Mouse (Mus musculus) liver, adult 2 months (tissue): ENCODE measurements at regions not wholly inside any gene's neighbourhood (a gene's known extent, or its start where the extent isn't known, plus 50 kb on each side); places are given as distances from the start of the nearest gene placed in this dataset.

Source experiments
- DNase-seq: peaks from one replicate; pipeline ENCODE4 v3.0.0-alpha.2; 2011; ENCODE audit warnings: low read depth, low spot score; ENCODE audit errors: extremely low read depth
- H3K27ac ChIP-seq: fragments of 200-500 bp; replicated peaks from 2 replicates; pipeline ENCODE4 v1.5.1; 2012; ENCODE audit warnings: low read depth, mild to moderate bottlenecking, control low read depth, inconsistent platforms, low read length; ENCODE audit not compliant: insufficient read depth
- H3K27me3 ChIP-seq: fragments of 200-500 bp; 2 replicates; pipeline ENCODE4 v1.6.1; 2012; ENCODE audit warnings: mild to moderate bottlenecking, moderate library complexity, low read length, inconsistent platforms; ENCODE audit not compliant: control insufficient read depth, insufficient read depth
- H3K36me3 ChIP-seq: fragments of 200-500 bp; 2 replicates; pipeline ENCODE4 v1.6.1; 2012; ENCODE audit warnings: low read length, inconsistent platforms; ENCODE audit not compliant: control insufficient read depth, insufficient read depth
- H3K4me1 ChIP-seq: fragments of 200-500 bp; 2 replicates; pipeline ENCODE4 v1.6.1; 2011; ENCODE audit warnings: low read length; ENCODE audit not compliant: control insufficient read depth, insufficient read depth
- H3K4me3 ChIP-seq: fragments of 200-500 bp; 2 replicates; pipeline ENCODE4 v1.5.1; 2011; ENCODE audit warnings: low read depth, mild to moderate bottlenecking, control low read depth, low read length, moderate library complexity; ENCODE audit not compliant: insufficient read depth
- H3K79me2 ChIP-seq: fragments of 200-500 bp; 2 replicates; pipeline ENCODE4 v1.6.1; 2012; ENCODE audit warnings: inconsistent platforms, mild to moderate bottlenecking, low read length, moderate library complexity; ENCODE audit not compliant: control insufficient read depth, insufficient read depth
- H3K9ac ChIP-seq: fragments of 200-500 bp; 2 replicates; pipeline ENCODE4 v1.6.1; 2012; ENCODE audit warnings: low read depth, mild to moderate bottlenecking, control low read depth, inconsistent platforms, low read length
- CTCF ChIP-seq: fragments of 200-500 bp; IDR thresholded peaks from 2 replicates; pipeline ENCODE4 v1.5.1; 2011; ENCODE audit warnings: low read depth, low read length, control low read depth
- POLR2A ChIP-seq: fragments of 200-500 bp; IDR thresholded peaks from 2 replicates; pipeline ENCODE4 v1.6.1; 2011; ENCODE audit warnings: low read length, control low read depth; ENCODE audit not compliant: insufficient read depth; ENCODE audit errors: extremely low read depth
- whole genome bisulfite sequencing: fragments of 180-500 bp; shearing (Covaris S2); methylation state at CpG from one replicate; pipeline ENCODE4 v1.1.7; 2018; 5-methylcytosine and 5-hydroxymethylcytosine counted together

DNA sequence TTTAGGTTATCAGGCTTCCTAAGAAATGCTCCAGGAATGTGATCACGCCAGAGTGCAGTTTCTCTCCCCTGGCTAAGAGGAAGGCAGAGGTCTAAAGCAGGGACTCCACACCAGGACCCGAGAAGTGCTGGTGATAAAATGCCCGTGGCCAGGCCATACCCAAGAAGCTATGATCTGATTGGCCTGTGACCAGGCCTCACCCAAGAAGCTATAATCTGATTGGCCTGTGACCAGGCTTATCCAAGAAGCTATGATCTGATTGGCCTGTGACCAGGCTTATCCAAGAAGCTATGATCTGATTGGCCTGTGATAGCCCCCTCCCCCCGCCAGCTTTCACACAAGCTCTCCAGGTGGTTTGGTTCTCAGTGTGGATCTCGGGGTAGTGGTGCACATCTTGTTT is 726.7 kb upstream of the Car8 start:
- no peaks in the 10 kb centered on the region for H3K27me3 ChIP-seq
- no peaks in the 10 kb centered on the region for H3K36me3 ChIP-seq
- no peaks in the 10 kb centered on the region for H3K79me2 ChIP-seq
- no peak overlapping the region for H3K4me3 ChIP-seq
- no peak overlapping the region for H3K9ac ChIP-seq
- H3K4me1 ChIP-seq = no peaks in the 10 kb centered on the region
- 93% methylated on average over 5 of the region's 5 CpGs for WGBS
- DNase-seq = no peak
- TF ChIP-seq POLR2A (no peak), CTCF (no peak)
- H3K27ac ChIP-seq = no peak overlapping the region

DNA sequence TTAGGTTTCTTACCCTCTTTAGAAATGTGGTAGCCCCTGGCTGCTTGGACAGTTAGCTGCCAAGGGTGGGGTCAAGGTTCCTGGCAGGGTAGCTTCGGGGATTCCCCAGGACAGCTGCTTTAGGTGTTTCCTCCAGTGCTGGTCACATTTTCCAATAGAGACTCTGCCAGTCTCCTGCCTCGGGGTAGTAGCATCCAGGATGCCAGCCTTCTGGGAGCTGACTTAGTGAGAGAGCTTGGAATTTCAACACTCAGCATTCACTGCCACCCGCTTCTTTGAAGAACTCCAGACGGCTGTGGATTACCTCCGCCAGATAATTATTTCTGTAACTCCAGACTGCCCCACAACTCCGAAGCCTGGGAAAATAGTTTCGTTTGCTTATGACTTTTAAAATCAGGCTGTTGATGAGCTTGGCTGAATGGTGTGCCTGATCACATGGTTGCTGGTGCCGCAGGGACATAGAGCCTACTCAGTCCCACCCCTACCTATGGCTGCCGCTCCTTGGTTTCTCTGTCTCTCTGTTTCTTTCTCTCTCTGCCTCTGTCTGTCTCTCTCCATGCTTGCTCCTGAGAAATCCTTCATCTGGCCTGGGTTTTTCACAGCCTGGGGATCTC is 724.2 kb upstream of the Car8 start:
- H3K4me3 ChIP-seq = no peak overlapping the region
- no peak for DNase-seq
- H3K36me3 ChIP-seq = no peaks in the 10 kb centered on the region
- no peaks in the 10 kb centered on the region for H3K79me2 ChIP-seq
- 71% methylated on average over 9 of the region's 9 CpGs for WGBS
- TF ChIP-seq CTCF = no peak
- no peak for TF ChIP-seq POLR2A
- no peaks in the 10 kb centered on the region for H3K4me1 ChIP-seq
- H3K27me3 ChIP-seq = no peaks in the 10 kb centered on the region
- no peak overlapping the region for H3K27ac ChIP-seq
- no peak overlapping the region for H3K9ac ChIP-seq

DNA sequence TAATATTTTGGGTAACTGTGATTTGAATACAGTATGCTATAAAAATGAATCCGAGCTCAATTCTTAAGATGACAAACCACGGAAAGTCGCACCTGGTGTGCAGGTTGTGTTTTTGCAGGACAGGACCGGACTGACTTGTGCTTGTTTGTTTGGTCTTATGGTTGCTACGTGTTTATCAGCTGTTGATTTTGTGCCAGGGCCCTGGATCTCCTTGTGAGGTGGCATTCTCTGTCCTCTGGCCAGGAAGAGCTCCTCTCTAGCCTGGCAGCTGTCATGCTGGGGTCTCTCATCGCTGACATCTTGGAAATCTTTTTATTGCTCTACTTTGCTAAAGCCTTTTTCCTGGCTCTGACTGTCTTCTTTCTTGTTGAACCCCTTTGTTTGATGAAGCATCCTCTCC is 723.0 kb upstream of the Car8 start:
- no peaks in the 10 kb centered on the region for H3K27me3 ChIP-seq
- no peak for DNase-seq
- no peak for TF ChIP-seq CTCF
- no peak for TF ChIP-seq POLR2A
- H3K4me1 ChIP-seq = no peaks in the 10 kb centered on the region
- H3K79me2 ChIP-seq = no peaks in the 10 kb centered on the region
- H3K36me3 ChIP-seq = no peaks in the 10 kb centered on the region
- H3K4me3 ChIP-seq = no peak overlapping the region
- WGBS = 86% methylated on average over 6 of the region's 6 CpGs
- no peak overlapping the region for H3K9ac ChIP-seq
- H3K27ac ChIP-seq = no peak overlapping the region

DNA sequence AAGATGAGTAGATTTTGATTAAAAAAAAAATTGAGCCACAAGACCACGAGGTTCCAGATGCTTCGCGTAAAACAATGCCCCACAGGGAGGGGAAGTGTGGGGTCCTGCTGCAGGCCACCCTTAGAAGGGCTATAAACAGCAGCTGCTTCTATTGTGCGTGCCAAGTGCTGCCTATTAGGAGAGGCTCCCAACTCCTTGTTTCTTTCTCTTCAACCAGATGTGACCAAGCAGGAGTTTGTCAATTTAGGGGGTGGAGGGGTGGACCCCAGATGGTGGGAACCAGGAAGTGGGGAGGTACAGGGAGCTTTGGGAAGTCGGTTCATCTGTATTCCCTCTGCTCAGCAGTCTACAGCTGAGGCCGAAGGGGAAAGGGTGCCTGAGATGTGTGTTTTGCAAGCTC is 718.9 kb upstream of the Car8 start:
- Histone ChIP-seq H3K36me3 (no peaks in the 10 kb centered on the region), H3K4me1 (no peaks in the 10 kb centered on the region), H3K79me2 (no peaks in the 10 kb centered on the region), H3K27me3 (no peaks in the 10 kb centered on the region), H3K4me3 (no peak overlapping the region), H3K9ac (no peak overlapping the region), H3K27ac (no peak overlapping the region)
- 55% methylated on average over 6 of the region's 6 CpGs for WGBS
- no peak for DNase-seq
- TF ChIP-seq POLR2A (no peak), CTCF (no peak)

DNA sequence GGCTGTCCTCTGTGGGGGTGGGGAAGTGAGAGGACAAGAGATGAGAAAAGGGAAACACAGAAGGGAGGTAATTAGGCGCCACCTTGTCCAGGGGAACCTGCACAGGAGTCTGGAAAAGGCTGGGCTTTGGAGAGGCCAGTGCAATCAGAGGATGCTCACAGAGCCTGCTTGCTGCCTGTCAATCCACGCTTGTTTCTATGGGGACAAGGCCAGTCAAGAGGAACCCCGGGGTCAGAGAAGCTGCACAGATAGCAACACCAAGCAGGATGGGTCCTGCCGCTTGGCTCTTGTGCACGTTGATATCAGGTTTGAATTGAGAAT is 718.1 kb upstream of the Car8 start:
- Histone ChIP-seq H3K27me3 (no peaks in the 10 kb centered on the region), H3K36me3 (no peaks in the 10 kb centered on the region), H3K27ac (no peak overlapping the region), H3K4me3 (no peak overlapping the region), H3K9ac (no peak overlapping the region), H3K4me1 (no peaks in the 10 kb centered on the region), H3K79me2 (no peaks in the 10 kb centered on the region)
- no peak for TF ChIP-seq POLR2A
- WGBS = 76% methylated on average over 5 of the region's 5 CpGs
- no peak for DNase-seq

DNA sequence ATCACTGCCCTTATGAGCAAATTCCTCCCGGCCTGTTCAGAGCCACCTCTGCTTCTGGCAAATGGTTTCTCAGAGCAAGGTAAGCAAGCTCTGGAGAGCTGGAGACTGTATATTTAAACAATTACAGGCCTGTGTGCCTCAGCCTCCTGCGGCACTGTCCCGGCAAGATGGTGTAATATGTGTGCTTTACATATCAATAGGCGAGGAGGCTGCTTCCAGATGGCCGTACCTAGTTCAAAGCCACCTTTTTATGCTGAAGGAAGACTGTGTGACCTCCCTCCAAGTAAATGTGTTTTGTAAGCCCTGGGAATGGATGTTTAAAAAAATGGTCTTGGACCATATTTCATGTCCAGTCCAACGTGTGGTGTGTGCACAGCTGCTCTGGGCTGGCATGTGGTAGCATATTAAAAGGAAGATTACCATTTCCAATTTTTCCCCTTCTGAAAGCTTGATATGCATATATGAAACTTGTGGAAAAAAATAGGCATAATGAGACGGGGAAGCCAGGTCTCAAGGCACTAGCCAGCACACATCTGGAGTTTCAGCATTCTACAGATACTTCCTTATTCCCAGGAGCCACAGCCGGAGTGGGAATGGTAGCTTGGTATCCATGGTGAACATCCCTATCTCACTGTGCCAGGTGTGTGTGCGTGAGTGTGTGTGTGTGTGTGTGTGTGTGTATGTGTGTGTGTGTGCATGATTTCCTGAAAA is 717.6 kb upstream of the Car8 start:
- Histone ChIP-seq H3K79me2 (no peaks in the 10 kb centered on the region), H3K27me3 (no peaks in the 10 kb centered on the region), H3K4me1 (no peaks in the 10 kb centered on the region), H3K36me3 (no peaks in the 10 kb centered on the region), H3K9ac (no peak overlapping the region), H3K27ac (no peak overlapping the region), H3K4me3 (no peak overlapping the region)
- DNase-seq = no peak
- 88% methylated on average over 9 of the region's 9 CpGs for WGBS
- TF ChIP-seq POLR2A (no peak), CTCF (no peak)
